Mouse (Mus musculus): ENCODE measurements around the gene Cyp2j6. TPM values are rescaled to one million over a fixed set of nuclear protein-coding genes. Genes with fewer than 3 reads are reported as not detected.

Cyp2j6 gene
- total RNA-seq (2023) = not detected

GRCm38 (mm10) chr4:96553133-96553819 lies at the start of gene Cyp2j6:
TSS of gene Cyp2j6 (minus strand) at chr4:96553661.

GRCm38 (mm10) chr4:96590911-96591790 lies 37.7 kb upstream of the Cyp2j6 start, which contains the start of gene Cyp2j9:
TSS of gene Cyp2j9 (minus strand) at chr4:96591578.

GRCm38 (mm10) chr4:96507286-96507685 lies 46.2 kb downstream of the Cyp2j6 start, which contains the start of gene Cyp2j8:
TSS of gene Cyp2j8 (minus strand) at chr4:96507386.

Other genes with a start within 250 kb of the Cyp2j6 start
- not detected for gene Cyp2j11, start 205.0 kb downstream of the Cyp2j6 start, total RNA-seq (2023)
- not detected for gene Cyp2j8, start 46.3 kb downstream of the Cyp2j6 start, total RNA-seq (2023)
- under 1 TPM in 1 of 2 experiments, not detected in 1; 0.22 TPM for gene Cyp2j9, start 37.9 kb upstream of the Cyp2j6 start, total RNA-seq (2023)
- not detected for gene Cyp2j5, start 110.5 kb upstream of the Cyp2j6 start, total RNA-seq (2023)
- gene Gm12695, start 231.5 kb upstream of the Cyp2j6 start, total RNA-seq (2023) = not detected